ENCODE assay signal across 13 mouse cellular contexts in the genomic region with DNA sequence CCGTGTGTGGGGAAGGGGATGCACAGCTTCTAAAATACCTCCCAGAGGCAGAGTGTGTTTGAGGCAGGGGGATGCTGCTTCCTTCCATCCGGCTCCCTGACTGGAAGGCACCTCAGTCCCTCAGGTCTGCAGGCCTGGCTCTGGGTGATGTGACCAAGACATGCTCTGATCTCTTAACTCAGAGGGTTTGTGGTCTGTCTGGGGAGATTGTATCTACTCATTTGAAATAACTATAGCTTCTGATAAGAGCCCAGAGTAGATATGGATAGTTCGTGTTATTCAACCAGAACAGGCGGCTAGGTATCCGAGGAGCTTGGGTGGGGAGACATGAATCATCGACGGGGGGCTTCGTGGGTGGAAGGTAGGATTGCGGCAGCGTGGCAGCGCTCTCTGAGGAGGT. TPM values are rescaled to one million over a fixed set of nuclear protein-coding genes. Genes with fewer than 3 reads are reported as not detected.
DNase-seq lines count a peak whose midpoint lies in the region; ATAC-seq and TF ChIP-seq lines count a peak whose summit lies in the region.
"Had no signal": no experiment of that assay in that cellular context is flagged by ENCODE, and none has a peak within 500 bp of the region (broad histone marks: within the 10 kb centered on the region; RNA-seq: fewer than 3 reads in every experiment).

No protein-coding gene starts in this region.

- ATAC-seq in embryonic facial prominence, embryonic 15.5 days (ENCODE audit: insufficient number of reproducible peaks, low FRiP score, low TSS enrichment, low read depth), result no peak
- no peak for ATAC-seq in kidney, embryonic 16.5 days (ENCODE audit: low FRiP score, low TSS enrichment)
- no peak for ATAC-seq in liver, embryonic 14.5 days (ENCODE audit: insufficient read depth)
- ATAC-seq: midbrain, embryonic 15.5 days had no signal

- no peak overlapping the region for H3K4me3 ChIP-seq in embryonic facial prominence, embryonic 15.5 days (replicated peaks)
- no peak overlapping the region for H3K4me3 ChIP-seq in embryonic facial prominence, embryonic 10.5 days
- no peak overlapping the region for H3K4me3 ChIP-seq in kidney, embryonic 16.5 days (ENCODE audit: low read length)
- H3K4me3 ChIP-seq in MEL (ENCODE audit: control insufficient read depth in 1 of 2, insufficient read depth in 1 of 2, low read depth in 2 of 2, low read length in 2 of 2), result no peak overlapping the region
- H3K4me3 ChIP-seq in liver, embryonic 14.5 days (ENCODE audit: insufficient read depth in 1 of 2, low read depth in 2 of 2, low read length in 2 of 2), result no peak overlapping the region
- H3K4me3 ChIP-seq: embryonic facial prominence, embryonic 13.5 days; hindbrain, embryonic 12.5 days; midbrain, embryonic 15.5 days had no signal

- peaks cover 81% of the 10 kb centered on the region for H3K4me1 ChIP-seq in embryonic facial prominence, embryonic 15.5 days
- H3K4me1 ChIP-seq in embryonic facial prominence, embryonic 10.5 days, result peaks cover 85% of the 10 kb centered on the region
- H3K4me1 ChIP-seq in kidney, embryonic 16.5 days (ENCODE audit: insufficient read depth, low read length), result peaks cover 76% of the 10 kb centered on the region
- peaks cover 14 to 53% of the 10 kb centered on the region in 2 experiments for H3K4me1 ChIP-seq in MEL (ENCODE audit: control insufficient read depth in 1 of 2, insufficient read depth in 2 of 2, low read length in 2 of 2)
- H3K4me1 ChIP-seq in liver, embryonic 14.5 days (replicated peaks; ENCODE audit: control insufficient read depth in 2 of 2, insufficient read depth in 2 of 2, low read length in 1 of 2), result peaks cover 0 to 42% of the 10 kb centered on the region in 2 experiments; a peak in 3 of 4 replicates

- H3K36me3 ChIP-seq in embryonic facial prominence, embryonic 15.5 days, result peaks cover 13% of the 10 kb centered on the region
- H3K36me3 ChIP-seq in embryonic facial prominence, embryonic 10.5 days (replicated peaks), result peaks cover 17% of the 10 kb centered on the region
- peaks cover 16% of the 10 kb centered on the region for H3K36me3 ChIP-seq in kidney, embryonic 16.5 days (ENCODE audit: insufficient read depth, low read length)
- peaks cover 0 to 42% of the 10 kb centered on the region in 2 experiments; a peak in 2 of 4 replicates for H3K36me3 ChIP-seq in MEL (ENCODE audit: control insufficient read depth in 1 of 2, insufficient read depth in 2 of 2, low read length in 2 of 2)
- H3K36me3 ChIP-seq in liver, embryonic 14.5 days (replicated peaks; ENCODE audit: control insufficient read depth, insufficient read depth, low read depth), result no peaks in the 10 kb centered on the region
- H3K36me3 ChIP-seq: midbrain, embryonic 15.5 days had no signal

- no peak for DNase-seq in embryonic facial prominence, embryonic 10.5 days (ENCODE audit: low spot score)
- no peak for DNase-seq in kidney, postnatal 10 days
- no peak for DNase-seq in MEL (ENCODE audit: low read depth, low spot score)
- no peak for DNase-seq in liver, embryonic 14.5 days (ENCODE audit: low read depth in 3 of 3, low spot score in 3 of 3)
- no peak for DNase-seq in frontal cortex, postnatal 25 days (ENCODE audit: low spot score in 2 of 2)
- DNase-seq in frontal cortex, postnatal 10 days (ENCODE audit: low spot score in 2 of 2), result no peak
- DNase-seq: adrenal gland, postnatal 14 days; cerebellum, adult 2 months had no signal

- TF ChIP-seq POLR2A in MEL (IDR thresholded peaks at IDR 0.05; ENCODE audit: control insufficient read depth in 1 of 2, insufficient read depth in 1 of 2, low read depth in 1 of 2, low read length in 2 of 2, poor library complexity in 1 of 2), result no peak

- H3K9ac ChIP-seq in embryonic facial prominence, embryonic 15.5 days, result no peak overlapping the region
- peak overlapping the region; percentile 50; the same call in 1 of the 2 replicates for H3K9ac ChIP-seq in kidney, embryonic 16.5 days (replicated peaks; ENCODE audit: low read length)
- H3K9ac ChIP-seq in MEL (ENCODE audit: control insufficient read depth, low read depth, low read length, poor library complexity, severe bottlenecking), result no peak overlapping the region
- no peak overlapping the region for H3K9ac ChIP-seq in liver, embryonic 14.5 days (replicated peaks)
- H3K9ac ChIP-seq: embryonic facial prominence, embryonic 13.5 days; hindbrain, embryonic 12.5 days; midbrain, embryonic 15.5 days had no signal

- no peak for TF ChIP-seq RAD21 in MEL (IDR thresholded peaks at IDR 0.05; ENCODE audit: low read depth, low read length)

- no peaks in the 10 kb centered on the region for H3K27me3 ChIP-seq in embryonic facial prominence, embryonic 15.5 days
- peaks cover 8% of the 10 kb centered on the region for H3K27me3 ChIP-seq in embryonic facial prominence, embryonic 10.5 days (replicated peaks; ENCODE audit: low read depth, poor library complexity, severe bottlenecking)
- H3K27me3 ChIP-seq in kidney, embryonic 16.5 days (ENCODE audit: insufficient read depth, low read length), result no peaks in the 10 kb centered on the region
- no peaks in the 10 kb centered on the region for H3K27me3 ChIP-seq in MEL (ENCODE audit: control insufficient read depth in 1 of 2, insufficient read depth in 2 of 2, low read length in 2 of 2)
- H3K27me3 ChIP-seq in liver, embryonic 14.5 days (ENCODE audit: control insufficient read depth, insufficient read depth, low read length), result no peaks in the 10 kb centered on the region
- H3K27me3 ChIP-seq: embryonic facial prominence, embryonic 13.5 days had no signal

- WGBS in embryonic facial prominence, embryonic 15.5 days, result 74% methylated on average over 11 of the region's 11 CpGs
- 82% methylated on average over 11 of the region's 11 CpGs for WGBS in embryonic facial prominence, embryonic 10.5 days
- WGBS in kidney, embryonic 16.5 days, result 68% methylated on average over 11 of the region's 11 CpGs
- WGBS in liver, embryonic 14.5 days (ENCODE audit: insufficient replicate concordance), result 20% methylated on average over 11 of the region's 11 CpGs

- H3K9me3 ChIP-seq in embryonic facial prominence, embryonic 15.5 days (replicated peaks), result no peaks in the 10 kb centered on the region
- H3K9me3 ChIP-seq in embryonic facial prominence, embryonic 10.5 days, result no peaks in the 10 kb centered on the region
- no peaks in the 10 kb centered on the region for H3K9me3 ChIP-seq in kidney, embryonic 16.5 days (ENCODE audit: low read length)
- H3K9me3 ChIP-seq in MEL (replicated peaks; ENCODE audit: insufficient read depth, low read length), result no peaks in the 10 kb centered on the region
- no peaks in the 10 kb centered on the region for H3K9me3 ChIP-seq in liver, embryonic 14.5 days (ENCODE audit: control insufficient read depth, low read length)
- H3K9me3 ChIP-seq: embryonic facial prominence, embryonic 13.5 days; hindbrain, embryonic 12.5 days; midbrain, embryonic 15.5 days had no signal

- no peak for TF ChIP-seq EP300 in MEL (IDR thresholded peaks at IDR 0.05; ENCODE audit: low read depth in 1 of 2, low read length in 2 of 2)
- no peak for TF ChIP-seq EP300 in liver, embryonic 14.5 days (IDR thresholded peaks at IDR 0.05; ENCODE audit: low read depth)

- no peak overlapping the region for H3K27ac ChIP-seq in embryonic facial prominence, embryonic 15.5 days (replicated peaks)
- H3K27ac ChIP-seq in embryonic facial prominence, embryonic 10.5 days (replicated peaks), result no peak overlapping the region
- H3K27ac ChIP-seq in kidney, embryonic 16.5 days (ENCODE audit: low read length), result no peak overlapping the region
- no peak overlapping the region for H3K27ac ChIP-seq in MEL (ENCODE audit: control insufficient read depth, low read depth, low read length)
- no peak overlapping the region for H3K27ac ChIP-seq in liver, embryonic 14.5 days
- H3K27ac ChIP-seq: midbrain, embryonic 15.5 days had no signal

- H3K79me2 ChIP-seq in MEL (ENCODE audit: control insufficient read depth, insufficient read depth, low read length, poor library complexity), result peaks cover 28% of the 10 kb centered on the region

- TF ChIP-seq CTCF in MEL (IDR thresholded peaks at IDR 0.05 in 2 of 3, conservative IDR thresholded peaks at IDR 0.05 in 1 of 3; ENCODE audit: control insufficient read depth in 1 of 3, insufficient read depth in 1 of 3, low read depth in 2 of 3, low read length in 3 of 3, poor library complexity in 1 of 3, severe bottlenecking in 1 of 3), result no peak
- no peak for TF ChIP-seq CTCF in liver, embryonic 14.5 days (IDR thresholded peaks at IDR 0.05; ENCODE audit: low read depth)

- 0 out of 2 replicates have a peak overlapping the region, but pooled peaks have one; percentile 10 for H3K4me2 ChIP-seq in embryonic facial prominence, embryonic 15.5 days (replicated peaks)
- H3K4me2 ChIP-seq in kidney, embryonic 16.5 days (replicated peaks; ENCODE audit: low read depth, low read length), result peak overlapping the region; percentile 28
- peak overlapping the region; percentile 22 for H3K4me2 ChIP-seq in liver, embryonic 14.5 days (ENCODE audit: low read depth)
- H3K4me2 ChIP-seq: hindbrain, embryonic 12.5 days; midbrain, embryonic 15.5 days had no signal

RNA-seq across cellular contexts. Expression of a gene that starts 4.1 kb away (rescaled TPM):
- 88.7 and 93.3 TPM in 2 replicates for polyA plus RNA-seq in embryonic facial prominence, embryonic 15.5 days (2015; fragmentation: Nextera tagmentation; extraction: Ambion mirVana)
- 33.4 and 34.8 TPM in 2 replicates for polyA plus RNA-seq in embryonic facial prominence, embryonic 10.5 days (2016; fragmentation: Nextera tagmentation; extraction: Ambion mirVana)
- polyA plus RNA-seq in kidney, embryonic 16.5 days (2015; fragmentation: Nextera tagmentation; extraction: Ambion mirVana), result 91.0 and 93.2 TPM in 2 replicates
- 16.6 and 22.0 TPM in 2 replicates for total RNA-seq in MEL (2012; rRNA removed)
- polyA plus RNA-seq in MEL (2012; ENCODE audit: insufficient read depth in 1 of 2, insufficient read length in 2 of 2, low read depth in 1 of 2, low replicate concordance in 2 of 2, missing spikeins in 1 of 2), result 10 to 100 TPM in 1 of 2 experiments, not detected in 1; 43.4 TPM
- 15.4 and 16.8 TPM in 2 replicates for polyA plus RNA-seq in liver, embryonic 14.5 days (2012; rRNA removed)
- polyA plus RNA-seq in liver, embryonic 14.5 days (2014; fragmentation: Nextera tagmentation; extraction: Ambion mirVana), result 19.8 and 21.1 TPM in 2 replicates

RNA-seq across cellular contexts. Expression of a gene that starts 27.4 kb away (rescaled TPM):
- polyA plus RNA-seq in embryonic facial prominence, embryonic 15.5 days (2015; fragmentation: Nextera tagmentation; extraction: Ambion mirVana), result 3.5 and 3.8 TPM in 2 replicates
- polyA plus RNA-seq in embryonic facial prominence, embryonic 10.5 days (2016; fragmentation: Nextera tagmentation; extraction: Ambion mirVana), result 0.21 and 0.32 TPM in 2 replicates
- 4.9 and 6.0 TPM in 2 replicates for polyA plus RNA-seq in kidney, embryonic 16.5 days (2015; fragmentation: Nextera tagmentation; extraction: Ambion mirVana)
- total RNA-seq in MEL (2012; rRNA removed), result not detected in 2 replicates
- under 1 TPM in 1 of 2 experiments, not detected in 1; 0.13 TPM for polyA plus RNA-seq in MEL (2012; ENCODE audit: insufficient read depth in 1 of 2, insufficient read length in 2 of 2, low read depth in 1 of 2, low replicate concordance in 2 of 2, missing spikeins in 1 of 2)
- 0.39 and 0.48 TPM in 2 replicates for polyA plus RNA-seq in liver, embryonic 14.5 days (2012; rRNA removed)
- 0.38 and 0.47 TPM in 2 replicates for polyA plus RNA-seq in liver, embryonic 14.5 days (2014; fragmentation: Nextera tagmentation; extraction: Ambion mirVana)

RNA-seq across cellular contexts. Expression of a gene that starts 32.8 kb away (rescaled TPM):
- 7.2 and 8.8 TPM in 2 replicates for polyA plus RNA-seq in embryonic facial prominence, embryonic 15.5 days (2015; fragmentation: Nextera tagmentation; extraction: Ambion mirVana)
- polyA plus RNA-seq in embryonic facial prominence, embryonic 10.5 days (2016; fragmentation: Nextera tagmentation; extraction: Ambion mirVana), result 0.57 and 0.87 TPM in 2 replicates
- polyA plus RNA-seq in kidney, embryonic 16.5 days (2015; fragmentation: Nextera tagmentation; extraction: Ambion mirVana), result 7.5 and 7.7 TPM in 2 replicates
- total RNA-seq in MEL (2012; rRNA removed), result 0.07 TPM in 1 of 2 replicates, not detected in the other
- polyA plus RNA-seq in MEL (2012; ENCODE audit: insufficient read depth in 1 of 2, insufficient read length in 2 of 2, low read depth in 1 of 2, low replicate concordance in 2 of 2, missing spikeins in 1 of 2), result under 1 TPM in 1 of 2 experiments, not detected in 1; 0.50 TPM
- polyA plus RNA-seq in liver, embryonic 14.5 days (2012; rRNA removed), result 0.34 and 0.40 TPM in 2 replicates
- 0.34 and 0.36 TPM in 2 replicates for polyA plus RNA-seq in liver, embryonic 14.5 days (2014; fragmentation: Nextera tagmentation; extraction: Ambion mirVana)

RNA-seq across cellular contexts. Expression of a gene that starts 39.5 kb away (rescaled TPM):
- polyA plus RNA-seq in embryonic facial prominence, embryonic 15.5 days (2015; fragmentation: Nextera tagmentation; extraction: Ambion mirVana), result 47.3 and 47.7 TPM in 2 replicates
- polyA plus RNA-seq in embryonic facial prominence, embryonic 10.5 days (2016; fragmentation: Nextera tagmentation; extraction: Ambion mirVana), result 26.9 and 28.8 TPM in 2 replicates
- 71.6 and 73.7 TPM in 2 replicates for polyA plus RNA-seq in kidney, embryonic 16.5 days (2015; fragmentation: Nextera tagmentation; extraction: Ambion mirVana)
- total RNA-seq in MEL (2012; rRNA removed), result 35.0 and 47.6 TPM in 2 replicates
- 10 to 100 TPM in 1 of 2 experiments, not detected in 1; 64.2 TPM for polyA plus RNA-seq in MEL (2012; ENCODE audit: insufficient read depth in 1 of 2, insufficient read length in 2 of 2, low read depth in 1 of 2, low replicate concordance in 2 of 2, missing spikeins in 1 of 2)
- 12.3 and 12.5 TPM in 2 replicates for polyA plus RNA-seq in liver, embryonic 14.5 days (2012; rRNA removed)
- 15.2 and 15.7 TPM in 2 replicates for polyA plus RNA-seq in liver, embryonic 14.5 days (2014; fragmentation: Nextera tagmentation; extraction: Ambion mirVana)
